12 mouse cellular contexts compared by ENCODE assay signal in genomic region chr3:132651776-132652175, GRCm38 (mm10). TPM values are rescaled to one million over a fixed set of nuclear protein-coding genes. Genes with fewer than 3 reads are reported as not detected.
A peak's percentile ranks its signal among the peaks of the same experiment; 100 is the strongest.
DNase-seq lines count a peak whose midpoint lies in the region; ATAC-seq and TF ChIP-seq lines count a peak whose summit lies in the region.
"Had no signal": no experiment of that assay in that cellular context is flagged by ENCODE, and none has a peak within 500 bp of the region (broad histone marks: within the 10 kb centered on the region; RNA-seq: fewer than 3 reads in every experiment).

No protein-coding gene starts in this region.

- intact Hi-C loops in gastrocnemius, postnatal 14 days (cut with DNase I; ENCODE audit: low total_unique reads): no loop called here

- H3K9me3 ChIP-seq in intestine, embryonic 15.5 days: no peaks in the 10 kb centered on the region
- no peaks in the 10 kb centered on the region for H3K9me3 ChIP-seq in intestine, postnatal 0 days (ENCODE audit: control insufficient read depth)
- H3K9me3 ChIP-seq in hindbrain, postnatal 0 days (ENCODE audit: low read length): no peaks in the 10 kb centered on the region
- H3K9me3 ChIP-seq: liver, embryonic 13.5 days had no signal

- no peaks in the 10 kb centered on the region for H3K36me3 ChIP-seq in intestine, embryonic 15.5 days
- H3K36me3 ChIP-seq in intestine, postnatal 0 days (ENCODE audit: control insufficient read depth, insufficient read depth): no peaks in the 10 kb centered on the region
- no peaks in the 10 kb centered on the region for H3K36me3 ChIP-seq in hindbrain, postnatal 0 days (ENCODE audit: insufficient read depth, low read length)
- H3K36me3 ChIP-seq: liver, embryonic 13.5 days had no signal

- 51% methylated on average over 3 of the region's 3 CpGs for WGBS in intestine, embryonic 15.5 days
- 58% methylated on average over 3 of the region's 3 CpGs for WGBS in intestine, postnatal 0 days
- 82% methylated on average over 3 of the region's 3 CpGs for WGBS in hindbrain, postnatal 0 days

- H3K9ac ChIP-seq in intestine, embryonic 15.5 days: no peak overlapping the region
- H3K9ac ChIP-seq in intestine, postnatal 0 days (ENCODE audit: low read depth, low read length): no peak overlapping the region
- no peak overlapping the region for H3K9ac ChIP-seq in hindbrain, postnatal 0 days (replicated peaks; ENCODE audit: low read length)
- H3K9ac ChIP-seq: liver, embryonic 13.5 days had no signal

- H3K4me3 ChIP-seq in intestine, embryonic 15.5 days (replicated peaks): no peak overlapping the region
- no peak overlapping the region for H3K4me3 ChIP-seq in intestine, postnatal 0 days (ENCODE audit: low read depth, low read length)
- no peak overlapping the region for H3K4me3 ChIP-seq in hindbrain, postnatal 0 days (ENCODE audit: low read length)
- H3K4me3 ChIP-seq: liver, embryonic 13.5 days had no signal

- no peak overlapping the region for H3K27ac ChIP-seq in intestine, embryonic 15.5 days
- H3K27ac ChIP-seq in intestine, postnatal 0 days (ENCODE audit: low read depth, low read length): no peak overlapping the region
- no peak overlapping the region for H3K27ac ChIP-seq in hindbrain, postnatal 0 days
- H3K27ac ChIP-seq: liver, embryonic 13.5 days had no signal

- TF ChIP-seq CTCF in intestine, postnatal 0 days (IDR thresholded peaks at IDR 0.05; ENCODE audit: low read depth): no peak
- no peak for TF ChIP-seq CTCF in hindbrain, postnatal 0 days (IDR thresholded peaks at IDR 0.05; ENCODE audit: low read depth)

- peak; percentile 90 for DNase-seq in adipocyte (ENCODE audit: low spot score)
- peak; percentile 20 for DNase-seq in gastrocnemius, postnatal 14 days
- DNase-seq in lung, postnatal 10 days: peak; percentile 79
- no peak for DNase-seq in cerebellum, postnatal 36 days
- no peak for DNase-seq in hindbrain, postnatal 0 days (ENCODE audit: low spot score)
- no peak for DNase-seq in spleen, adult 18-20 months
- DNase-seq: liver, embryonic 13.5 days; retina, postnatal 1 day; thymus, postnatal 36 days had no signal

- H3K4me2 ChIP-seq in intestine, embryonic 15.5 days (replicated peaks): no peak overlapping the region
- H3K4me2 ChIP-seq in intestine, postnatal 0 days (replicated peaks; ENCODE audit: low read depth): no peak overlapping the region
- no peak overlapping the region for H3K4me2 ChIP-seq in hindbrain, postnatal 0 days (ENCODE audit: low read depth, low read length)
- H3K4me2 ChIP-seq: liver, embryonic 13.5 days had no signal

- H3K27me3 ChIP-seq in intestine, embryonic 15.5 days (replicated peaks): no peaks in the 10 kb centered on the region
- no peaks in the 10 kb centered on the region for H3K27me3 ChIP-seq in intestine, postnatal 0 days (replicated peaks; ENCODE audit: control insufficient read depth, insufficient read depth, low read length)
- H3K27me3 ChIP-seq in hindbrain, postnatal 0 days (ENCODE audit: insufficient read depth, low read length): no peaks in the 10 kb centered on the region
- H3K27me3 ChIP-seq: liver, embryonic 13.5 days had no signal

- no peaks in the 10 kb centered on the region for H3K4me1 ChIP-seq in intestine, embryonic 15.5 days (replicated peaks)
- no peaks in the 10 kb centered on the region for H3K4me1 ChIP-seq in intestine, postnatal 0 days (replicated peaks; ENCODE audit: control insufficient read depth, insufficient read depth, low read length)
- H3K4me1 ChIP-seq in hindbrain, postnatal 0 days (ENCODE audit: insufficient read depth, low read length): no peaks in the 10 kb centered on the region
- H3K4me1 ChIP-seq: liver, embryonic 13.5 days had no signal

- 0 out of 2 replicates have a peak, but pooled peaks have one; percentile 45 for ATAC-seq in intestine, embryonic 15.5 days
- no peak for ATAC-seq in intestine, postnatal 0 days
- ATAC-seq in hindbrain, postnatal 0 days: no peak

RNA-seq across cellular contexts. Expression of gene Gimd1, which starts 22.2 kb away (rescaled TPM):
- 11.2 and 12.1 TPM in 2 replicates for polyA plus RNA-seq in intestine, embryonic 15.5 days (2015; fragmentation: Nextera tagmentation; extraction: Ambion mirVana)
- polyA plus RNA-seq in intestine, postnatal 0 days (2015; fragmentation: Nextera tagmentation; extraction: Ambion mirVana): 85.7 and 89.0 TPM in 2 replicates
- not detected for total RNA-seq in gastrocnemius, postnatal 14 days (2021)
- not detected in 2 replicates for total RNA-seq in hindbrain, postnatal 0 days (2014; rRNA removed)
- polyA plus RNA-seq in hindbrain, postnatal 0 days (2015; fragmentation: Nextera tagmentation; extraction: Ambion mirVana): not detected in 2 replicates
- total RNA-seq: layer of hippocampus, postnatal 14 days had no signal

RNA-seq across cellular contexts. Expression of gene Tbck, which starts 32.2 kb away (rescaled TPM):
- 16.0 and 17.0 TPM in 2 replicates for polyA plus RNA-seq in intestine, embryonic 15.5 days (2015; fragmentation: Nextera tagmentation; extraction: Ambion mirVana)
- 7.7 and 9.5 TPM in 2 replicates for polyA plus RNA-seq in intestine, postnatal 0 days (2015; fragmentation: Nextera tagmentation; extraction: Ambion mirVana)
- total RNA-seq in gastrocnemius, postnatal 14 days (2021): 10 to 100 TPM in 1 of 2 experiments, 1 to 10 TPM in 1; 9.3 to 10.2 TPM
- total RNA-seq in hindbrain, postnatal 0 days (2014; rRNA removed): 35.4 and 38.6 TPM in 2 replicates
- 31.4 and 32.1 TPM in 2 replicates for polyA plus RNA-seq in hindbrain, postnatal 0 days (2015; fragmentation: Nextera tagmentation; extraction: Ambion mirVana)

RNA-seq across cellular contexts. Expression of gene Aimp1, which starts 32.4 kb away (rescaled TPM):
- 70.4 and 72.4 TPM in 2 replicates for polyA plus RNA-seq in intestine, embryonic 15.5 days (2015; fragmentation: Nextera tagmentation; extraction: Ambion mirVana)
- polyA plus RNA-seq in intestine, postnatal 0 days (2015; fragmentation: Nextera tagmentation; extraction: Ambion mirVana): 73.0 and 75.4 TPM in 2 replicates
- 10 to 100 TPM; 62.8 to 66.4 TPM for total RNA-seq in gastrocnemius, postnatal 14 days (2021)
- total RNA-seq in hindbrain, postnatal 0 days (2014; rRNA removed): 25.8 and 29.4 TPM in 2 replicates
- polyA plus RNA-seq in hindbrain, postnatal 0 days (2015; fragmentation: Nextera tagmentation; extraction: Ambion mirVana): 57.4 and 63.1 TPM in 2 replicates

Comparison
In these comparisons a context has a peak if more than half of its experiments do, and no peak if none do; other contexts are left out.
1. DNase-seq: peak in adipocyte (single experiment), gastrocnemius, postnatal 14 days (single experiment) and lung, postnatal 10 days (single experiment); none in cerebellum, postnatal 36 days (0 of 2), hindbrain, postnatal 0 days (single experiment) and spleen, adult 18-20 months (0 of 2).
2. RNA of gene Gimd1, which starts 22.2 kb away (polyA plus RNA-seq): 85.7 to 89.0 TPM in intestine, postnatal 0 days and 11.2 to 12.1 TPM in intestine, embryonic 15.5 days; not detected in hindbrain, postnatal 0 days; every median in the first group is over 10 times any median in the second.